Mouse (Mus musculus): ENCODE measurements at regions not wholly inside any gene's neighbourhood (a gene's known extent, or its start where the extent isn't known, plus 50 kb on each side); places are given as distances from the start of the nearest gene placed in this dataset.

DNA sequence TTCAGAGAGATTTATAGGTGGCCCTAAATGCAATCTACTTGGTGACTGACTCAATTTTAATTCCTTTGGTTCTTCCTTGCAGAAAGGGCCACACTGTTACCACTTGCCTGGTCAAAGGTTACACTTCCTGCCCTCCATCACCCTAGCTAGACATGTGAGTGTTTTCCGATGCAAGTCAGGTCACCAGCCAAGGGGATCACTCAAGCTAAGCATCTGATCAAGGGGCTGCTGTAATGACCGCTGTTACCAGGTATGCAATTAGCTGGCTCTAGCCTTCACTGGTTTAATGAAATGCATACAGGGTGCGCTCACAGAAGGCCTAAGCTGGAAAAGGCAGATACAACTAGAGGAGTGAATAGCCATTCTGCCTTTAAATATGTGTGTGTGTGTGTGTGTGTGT, 105.1 kb downstream of the Mtx2 start:
- DNase-seq (ENCODE audit: low read depth, low spot score) = no peak

GRCm38 (mm10) chr2:74933190-74933589, 107.6 kb downstream of the Mtx2 start:
- DNase-seq (ENCODE audit: low read depth, low spot score) = no peak

GRCm38 (mm10) chr2:74933771-74934170, 108.2 kb downstream of the Mtx2 start:
- DNase-seq (ENCODE audit: low read depth, low spot score) = no peak

- DNase-seq (ENCODE audit: low read depth, low spot score) = no peak
Measured at GRCm38 (mm10) chr2:74938711-74939110, 113.1 kb downstream of the Mtx2 start.

GRCm38 (mm10) chr2:74941966-74942365, 116.4 kb downstream of the Mtx2 start:
- no peak for DNase-seq (ENCODE audit: low read depth, low spot score)

GRCm38 (mm10) chr2:74942611-74943198, 117.1 kb downstream of the Mtx2 start:
- DNase-seq (ENCODE audit: low read depth, low spot score) = no peak

GRCm38 (mm10) chr2:74945185-74945749, 119.7 kb downstream of the Mtx2 start:
- DNase-seq (ENCODE audit: low read depth, low spot score) = no peak

DNA sequence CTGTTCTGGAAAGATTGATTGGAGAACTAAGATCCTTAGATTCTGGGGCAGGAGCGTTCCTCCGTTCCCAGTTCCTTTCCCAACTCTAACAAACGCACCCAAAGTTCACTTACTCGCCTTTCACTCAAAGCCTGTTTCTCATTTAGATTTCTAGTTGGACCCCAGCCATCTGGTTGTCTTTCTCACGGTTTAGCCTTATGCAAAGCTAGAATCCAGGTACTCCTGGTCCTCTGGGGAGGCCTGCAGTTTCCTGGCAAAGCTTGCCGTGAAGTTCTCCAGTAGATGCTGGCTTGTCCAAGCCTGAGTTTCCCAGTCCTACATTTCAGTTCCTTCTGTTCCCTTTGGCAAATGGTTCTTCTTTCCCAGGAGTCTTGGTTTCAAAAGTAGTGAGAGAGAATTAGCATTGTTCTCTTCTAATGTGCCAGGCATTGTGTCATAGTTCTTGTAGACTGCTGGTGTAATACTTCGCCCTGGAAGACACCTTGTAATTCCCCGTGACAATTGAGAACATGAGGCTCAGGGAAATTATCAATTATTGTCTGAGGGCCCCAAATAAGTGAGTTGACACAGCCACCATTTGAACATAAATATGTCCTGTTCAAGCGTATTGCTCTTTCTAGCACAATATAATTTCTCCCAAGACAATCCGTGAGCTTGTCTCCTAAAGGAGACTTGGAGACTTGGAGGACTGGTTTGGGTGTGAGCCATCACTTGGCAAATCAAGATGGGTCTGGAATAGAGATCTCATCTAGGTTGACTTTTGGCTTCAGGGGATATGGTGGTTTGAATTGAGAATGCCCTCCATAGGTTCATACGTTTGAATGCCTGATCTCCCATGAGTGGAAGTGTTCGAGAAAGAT, 126.0 kb downstream of the Mtx2 start:
- DNase-seq (ENCODE audit: low read depth, low spot score) = no peak

GRCm38 (mm10) chr2:74954101-74954500, 128.5 kb downstream of the Mtx2 start:
- DNase-seq (ENCODE audit: low read depth, low spot score) = no peak

GRCm38 (mm10) chr2:74955281-74956128, 129.9 kb downstream of the Mtx2 start:
- no peak for DNase-seq (ENCODE audit: low read depth, low spot score)

DNA sequence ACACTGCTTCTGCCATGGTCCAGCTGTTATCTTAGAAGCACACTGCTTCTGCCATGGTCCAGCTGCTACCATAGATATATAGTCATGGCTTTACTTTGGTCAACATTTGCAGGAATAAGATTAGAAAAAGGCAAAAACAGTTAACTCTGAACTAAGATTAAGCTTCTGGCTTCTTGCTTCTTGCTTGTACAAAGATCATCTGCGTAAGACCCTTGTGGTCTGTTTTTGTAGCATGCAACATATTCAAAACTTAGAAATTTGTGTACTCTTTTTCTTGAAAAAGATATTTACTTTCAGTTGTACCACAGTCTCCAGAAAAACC, 130.5 kb downstream of the Mtx2 start:
- no peak for DNase-seq (ENCODE audit: low read depth, low spot score)

DNA sequence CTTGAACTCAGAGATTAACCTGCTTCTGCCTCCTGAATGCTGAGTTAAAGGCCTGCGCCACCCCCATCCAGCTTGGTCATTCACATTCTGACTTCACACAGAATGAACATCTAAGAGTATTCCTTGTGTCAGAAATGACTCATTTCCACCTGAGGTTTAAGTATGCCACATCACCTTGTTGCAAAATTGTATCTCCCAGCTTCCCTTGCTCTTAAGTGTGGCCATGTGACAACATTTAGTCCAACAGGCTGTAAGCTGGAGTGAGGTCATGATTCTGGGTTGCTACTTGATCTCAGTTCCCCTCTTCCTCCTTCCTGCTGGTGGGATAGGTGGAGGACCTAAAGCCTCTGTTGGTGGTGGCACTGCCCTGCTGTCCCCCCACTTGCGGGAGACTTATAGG, 131.0 kb downstream of the Mtx2 start:
- DNase-seq (ENCODE audit: low read depth, low spot score) = no peak

DNA sequence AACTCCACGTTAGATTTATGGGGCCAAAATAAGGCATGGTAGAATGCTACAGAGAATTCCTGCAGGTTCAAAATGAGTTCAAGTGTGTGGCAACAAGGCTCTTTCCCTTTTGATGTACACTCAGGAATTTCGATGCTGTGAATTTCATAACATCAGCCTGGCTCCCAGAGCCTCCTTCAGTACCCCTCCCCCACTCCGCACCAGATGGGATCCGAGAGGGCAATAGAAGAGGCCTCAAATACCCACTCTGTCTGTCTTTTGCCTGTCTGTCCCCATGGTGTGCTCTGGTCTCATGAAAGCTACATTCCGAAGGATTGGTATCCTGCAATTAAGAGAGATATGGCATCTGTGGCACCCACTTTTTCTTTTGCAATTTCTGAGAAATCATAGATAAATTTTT, 134.3 kb downstream of the Mtx2 start:
- DNase-seq (ENCODE audit: low read depth, low spot score) = no peak

GRCm38 (mm10) chr2:74962416-74962815, 136.8 kb downstream of the Mtx2 start:
- DNase-seq (ENCODE audit: low read depth, low spot score) = no peak

DNA sequence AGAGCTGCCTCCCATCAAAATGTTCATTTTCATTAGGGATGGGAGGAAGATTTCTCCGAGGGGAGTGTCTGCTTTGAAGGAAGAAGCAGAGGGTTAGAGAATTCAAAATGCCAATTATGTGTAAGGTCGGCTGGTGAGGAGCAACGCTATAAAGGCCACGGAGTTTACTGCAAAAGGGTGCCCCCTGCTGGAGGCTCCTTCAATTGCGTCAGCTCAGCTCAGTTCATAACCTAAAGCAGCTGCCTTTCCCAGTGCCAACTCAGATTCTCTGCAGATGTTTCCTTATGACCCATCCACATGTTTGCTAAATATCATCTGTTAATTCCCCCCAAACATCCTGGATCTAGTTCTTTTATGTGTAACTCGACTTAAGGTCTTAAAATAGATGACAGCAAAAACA, 138.8 kb downstream of the Mtx2 start:
- DNase-seq (ENCODE audit: low read depth, low spot score) = peak; percentile 60

DNA sequence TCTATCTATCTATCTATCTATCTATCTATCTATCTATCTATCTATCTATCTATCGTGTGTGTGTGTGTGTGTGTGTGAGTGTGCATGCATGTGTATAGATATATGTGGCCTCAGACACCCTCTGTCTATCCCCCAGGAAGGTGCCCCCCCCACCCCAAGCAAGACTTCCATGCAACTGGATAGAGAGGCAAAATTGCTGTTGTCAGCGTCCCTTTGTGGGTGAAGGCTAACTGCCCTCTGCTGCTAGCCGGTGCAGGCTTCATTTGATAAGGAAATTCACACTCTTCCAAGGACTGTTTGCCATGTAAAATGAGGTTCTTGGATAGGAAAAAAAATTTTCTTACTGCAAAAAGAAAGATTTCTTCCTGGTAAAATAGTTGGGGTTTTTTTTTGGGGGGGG, 139.4 kb downstream of the Mtx2 start:
- DNase-seq (ENCODE audit: low read depth, low spot score) = no peak

DNA sequence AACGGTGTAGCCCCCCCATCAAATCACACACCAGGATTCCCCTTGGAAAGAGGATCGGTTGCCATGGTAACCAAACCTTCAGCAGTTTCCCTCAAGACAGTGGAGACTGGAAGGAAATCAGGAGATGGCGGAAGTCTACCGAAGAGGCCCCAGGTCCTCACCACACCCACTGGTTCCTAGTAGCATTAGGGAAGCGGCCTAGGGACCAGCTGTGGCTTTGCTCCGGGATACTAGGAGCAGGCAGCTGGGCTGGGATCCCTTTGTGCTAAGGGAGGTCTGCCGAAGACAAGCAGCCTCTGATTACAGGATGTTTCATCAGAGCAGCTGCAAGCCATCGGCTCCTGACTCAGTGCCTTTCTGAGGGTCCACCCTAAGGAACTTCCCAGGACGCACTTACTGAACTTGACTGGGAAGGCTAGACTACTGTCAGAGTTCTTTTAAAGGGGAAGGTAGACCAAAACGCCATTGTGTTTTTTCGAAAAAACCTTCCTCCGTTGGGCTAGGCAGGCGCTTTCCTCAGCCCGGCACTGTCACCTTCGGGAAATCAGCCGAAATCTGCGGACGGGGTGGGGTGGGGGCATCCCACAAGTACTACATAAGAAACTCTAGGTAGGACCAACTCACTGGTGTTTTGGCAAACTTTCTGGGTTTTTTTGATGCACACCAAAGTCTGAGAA, 139.9 kb downstream of the Mtx2 start:
- DNase-seq (ENCODE audit: low read depth, low spot score) = no peak

DNA sequence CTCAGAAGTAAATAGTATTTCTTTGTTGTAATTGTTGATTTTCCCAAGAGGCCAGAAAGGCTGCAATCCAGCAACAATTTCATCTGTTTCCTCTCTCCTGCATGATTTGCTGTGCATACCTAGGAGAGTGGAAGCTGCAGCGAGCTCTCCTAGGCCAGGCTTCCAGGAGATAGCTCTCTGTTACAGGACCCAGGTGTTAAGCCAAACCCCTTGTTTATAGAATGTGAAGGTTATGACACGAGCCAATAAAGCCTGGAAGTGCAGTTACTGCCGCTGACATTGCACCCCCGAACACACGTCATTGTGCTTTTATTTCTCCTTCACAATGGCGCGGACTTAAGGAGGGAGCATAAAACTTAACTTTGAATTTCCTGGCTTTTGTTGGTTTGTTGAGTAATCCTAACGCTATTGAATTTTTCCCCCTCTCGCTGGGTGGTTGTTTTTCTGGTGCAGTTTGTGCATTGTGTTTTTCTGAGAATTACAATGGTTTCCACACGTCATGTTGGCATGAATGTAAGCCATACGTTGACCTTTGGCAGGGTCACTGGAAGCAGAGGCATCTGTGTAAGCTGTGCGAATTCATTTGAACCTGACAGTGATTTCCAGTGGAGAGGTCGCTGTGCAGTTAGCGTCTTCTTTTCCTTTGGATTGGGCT, 145.1 kb downstream of the Mtx2 start:
- no peak for DNase-seq (ENCODE audit: low read depth, low spot score)

DNA sequence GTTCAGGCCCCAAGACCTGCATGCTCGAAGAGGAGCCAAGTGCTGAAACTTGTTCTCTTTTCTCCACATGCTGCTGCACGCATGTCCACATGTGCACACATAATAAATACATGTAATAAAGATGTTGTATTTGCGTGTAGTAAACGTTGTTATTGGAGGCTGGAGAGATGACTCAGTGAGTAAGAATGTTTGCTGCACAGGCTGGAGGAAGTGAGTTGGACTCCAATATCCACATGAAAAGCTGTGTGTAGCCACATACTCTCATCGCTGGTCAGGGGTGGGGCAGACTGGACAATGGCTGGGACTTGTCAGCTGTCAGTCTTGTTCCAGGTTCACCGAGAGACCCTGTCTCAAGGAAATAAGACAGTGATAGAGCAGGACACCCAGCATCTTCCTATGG, 147.8 kb downstream of the Mtx2 start:
- no peak for DNase-seq (ENCODE audit: low read depth, low spot score)

- DNase-seq (ENCODE audit: low read depth, low spot score) = no peak
Measured at GRCm38 (mm10) chr2:74974595-74975325, 149.2 kb downstream of the Mtx2 start.

Measured in retina, postnatal 7 days (tissue).